Mouse (Mus musculus) intestine, embryonic 14.5 days (tissue): ENCODE results near the gene Syt1. TPM values are rescaled to one million over a fixed set of nuclear protein-coding genes. Genes with fewer than 3 reads are reported as not detected.

Experiments used
- ATAC-seq: fragments of 200-750 bp; cut with Nextera tagmentation; replicated peaks from 2 replicates; pipeline ENCODE4 v1.8.0; 2017; ENCODE audit warnings: low read depth, moderate number of reproducible peaks, moderate TSS enrichment, moderate library complexity; ENCODE audit not compliant: low FRiP score, low TSS enrichment
- DNase-seq: peaks from one replicate; pipeline ENCODE4 v3.0.0-alpha.2; 2018; ENCODE audit warnings: low spot score
- H3K27ac ChIP-seq: fragments of 300-500 bp; sonication (generic); 2 replicates; pipeline ENCODE4 v1.5.1; 2014; ENCODE audit warnings: low read depth, mild to moderate bottlenecking, control low read depth
- H3K27me3 ChIP-seq: fragments of 300-500 bp; sonication (generic); replicated peaks from 2 replicates; pipeline ENCODE4 v1.6.1; 2014; ENCODE audit warnings: low read length, control low read depth; ENCODE audit not compliant: control insufficient read depth, insufficient read depth
- H3K36me3 ChIP-seq: fragments of 300-500 bp; sonication (generic); 2 replicates; pipeline ENCODE4 v1.6.1; 2014; ENCODE audit warnings: low read length, control low read depth; ENCODE audit not compliant: control insufficient read depth, insufficient read depth
- H3K4me1 ChIP-seq: fragments of 300-500 bp; sonication (generic); replicated peaks from 2 replicates; pipeline ENCODE4 v1.6.1; 2014; ENCODE audit warnings: low read length, control low read depth, mixed read lengths; ENCODE audit not compliant: control insufficient read depth, insufficient read depth
- H3K4me2 ChIP-seq: fragments of 300-500 bp; sonication (generic); 2 replicates; pipeline ENCODE4 v1.6.1; 2014; ENCODE audit warnings: low read length
- H3K4me3 ChIP-seq: fragments of 300-500 bp; sonication (generic); 2 replicates; pipeline ENCODE4 v1.5.1; 2014; ENCODE audit warnings: low read depth, low read length, control low read depth, mixed read lengths
- H3K9ac ChIP-seq: fragments of 300-500 bp; sonication (generic); 2 replicates; pipeline ENCODE4 v1.6.1; 2014; ENCODE audit warnings: mild to moderate bottlenecking, low read length
- H3K9me3 ChIP-seq: fragments of 300-500 bp; sonication (generic); 2 replicates; pipeline ENCODE4 v1.6.1; 2016; ENCODE audit warnings: low read length, control low read depth; ENCODE audit not compliant: control insufficient read depth
- WGBS: fragments of 180-500 bp; shearing (Covaris S2); extraction: QIAGEN DNeasy Blood & Tissue Kit; methylation state at CpG from one replicate; pipeline ENCODE4 v1.1.7; 2014; 5-methylcytosine and 5-hydroxymethylcytosine counted together
- polyA plus RNA-seq: library from polyadenylated mRNA; unstranded; fragments of >200 nt; fragmentation: Nextera tagmentation; extraction: Ambion mirVana; gene quantifications from 2 replicates; pipeline ENCODE4 v1.2.1, GENCODE M21; 2014

Gene Syt1
- polyA plus RNA-seq, 1 experiment from 2014 or later: 17.1 TPM

DNA sequence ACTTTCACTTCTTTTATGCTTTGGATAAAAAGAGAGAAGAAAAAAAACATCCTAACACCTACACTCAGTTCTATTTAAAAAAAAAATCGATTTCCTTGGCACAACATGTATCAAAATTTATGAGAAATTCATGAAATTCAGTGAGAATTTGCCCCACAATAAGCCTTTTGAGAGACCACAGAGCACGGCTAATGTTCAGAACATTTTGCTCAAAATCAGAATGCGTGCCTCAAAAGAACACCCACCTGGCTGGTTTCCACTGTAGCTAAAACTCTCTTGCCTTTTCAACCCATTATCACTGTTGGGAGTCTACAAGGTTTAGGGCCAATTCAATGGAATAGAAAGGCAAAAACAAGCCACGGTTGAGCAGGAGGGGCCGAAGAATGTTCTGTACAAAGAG, 390.9 kb downstream of the Syt1 start:
- Histone ChIP-seq H3K36me3 (no peaks in the 10 kb centered on the region), H3K9me3 (no peaks in the 10 kb centered on the region), H3K4me1 (no peaks in the 10 kb centered on the region), H3K27me3 (no peaks in the 10 kb centered on the region), H3K4me2 (no peak overlapping the region), H3K27ac (no peak overlapping the region), H3K4me3 (no peak overlapping the region), H3K9ac (no peak overlapping the region)
- ATAC-seq: no peak
- 92% methylated on average over 5 of the region's 5 CpGs for WGBS
- DNase-seq: no peak

DNA sequence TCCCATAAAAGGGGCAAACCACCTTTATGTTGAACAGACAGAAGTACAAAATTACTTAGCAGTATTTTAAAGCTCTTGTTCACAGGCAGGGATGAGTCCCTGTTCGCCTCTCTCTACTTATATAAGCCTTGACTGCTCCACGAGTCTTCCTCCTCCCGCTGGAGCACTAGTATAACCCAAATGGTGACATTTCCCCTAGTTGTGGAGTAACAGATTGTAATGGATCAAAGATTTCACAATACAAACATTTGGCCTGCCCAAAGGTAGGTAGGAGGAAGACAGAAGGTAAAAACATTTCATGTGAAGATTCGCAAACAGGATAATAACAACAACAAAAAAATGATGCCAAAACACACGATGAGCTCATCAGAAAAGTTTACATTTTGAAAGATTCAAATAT, 391.6 kb downstream of the Syt1 start:
- Histone ChIP-seq H3K4me3 (no peak overlapping the region), H3K36me3 (no peaks in the 10 kb centered on the region), H3K4me2 (no peak overlapping the region), H3K27me3 (no peaks in the 10 kb centered on the region), H3K4me1 (no peaks in the 10 kb centered on the region), H3K27ac (no peak overlapping the region), H3K9me3 (no peaks in the 10 kb centered on the region), H3K9ac (no peak overlapping the region)
- ATAC-seq: no peak
- no peak for DNase-seq
- 84% methylated on average over 5 of the region's 5 CpGs for WGBS

DNA sequence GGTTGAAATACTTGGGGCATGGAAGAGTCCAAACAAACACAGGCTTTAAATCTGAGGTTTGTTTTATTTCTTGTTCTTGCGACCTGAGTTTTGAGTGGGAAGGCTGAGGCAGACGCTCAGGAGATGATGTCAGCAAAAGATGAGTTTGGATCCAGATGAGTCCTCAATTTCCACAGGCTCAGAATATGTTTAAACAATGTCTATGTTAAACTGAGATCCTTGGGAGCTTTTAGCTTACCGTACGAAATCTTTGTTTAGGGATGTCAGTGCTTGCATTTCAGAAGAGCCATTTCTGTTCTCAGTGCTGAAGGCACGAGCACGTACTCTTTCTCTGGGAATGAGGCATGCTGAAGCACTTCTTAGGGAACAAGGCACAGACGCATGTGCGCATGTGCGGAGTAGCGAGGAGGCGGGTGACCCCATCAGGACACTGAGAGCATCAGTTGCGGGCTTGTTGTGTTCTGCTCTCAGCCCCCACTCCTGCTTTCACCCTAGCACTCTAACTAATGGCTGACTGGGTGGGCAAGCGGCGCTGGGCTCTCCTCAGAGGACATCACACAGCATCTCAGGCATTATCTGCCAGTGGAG, 400.6 kb downstream of the Syt1 start:
- no peak overlapping the region for H3K27ac ChIP-seq
- WGBS: 58% methylated on average over 14 of the region's 14 CpGs
- H3K27me3 ChIP-seq: no peaks in the 10 kb centered on the region
- no peak overlapping the region for H3K4me3 ChIP-seq
- no peaks in the 10 kb centered on the region for H3K9me3 ChIP-seq
- no peak overlapping the region for H3K4me2 ChIP-seq
- H3K36me3 ChIP-seq: no peaks in the 10 kb centered on the region
- H3K4me1 ChIP-seq: no peaks in the 10 kb centered on the region
- ATAC-seq: no peak
- DNase-seq: no peak
- H3K9ac ChIP-seq: no peak overlapping the region

DNA sequence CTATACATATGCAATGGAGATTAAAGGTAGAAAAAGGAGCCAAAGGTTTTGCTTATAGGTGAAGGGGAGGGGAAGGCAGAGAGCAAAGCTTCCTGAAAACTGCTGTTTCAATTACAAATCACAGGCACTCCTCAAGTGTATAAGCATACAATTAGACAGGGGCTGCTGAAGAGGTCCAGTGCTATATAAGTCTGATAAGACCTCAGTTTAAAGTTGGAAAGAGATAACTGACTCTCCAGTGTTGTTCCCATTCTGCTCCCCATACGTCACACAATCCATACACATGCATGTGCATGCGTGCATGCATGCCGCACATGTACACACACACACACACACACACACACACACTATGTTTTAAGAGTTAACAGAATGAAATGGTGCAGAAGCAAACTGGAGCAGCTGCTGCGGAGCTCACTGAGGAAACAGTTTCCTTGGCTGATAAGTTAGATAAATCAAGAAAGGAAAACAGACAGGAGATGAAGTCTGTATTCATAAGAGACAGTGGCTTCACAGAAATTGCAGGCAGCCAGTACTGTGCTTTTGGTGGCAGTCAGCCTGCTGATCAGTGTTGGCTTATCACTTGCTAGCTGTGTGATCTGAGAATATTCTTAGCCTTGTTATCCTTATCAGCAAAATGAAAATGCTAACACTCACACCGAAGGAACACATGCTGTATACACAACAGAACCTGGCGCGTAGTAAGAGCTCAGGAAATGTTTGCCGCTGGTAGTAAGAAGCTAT, 408.9 kb downstream of the Syt1 start:
- H3K9me3 ChIP-seq: peaks cover 8% of the 10 kb centered on the region
- no peak overlapping the region for H3K9ac ChIP-seq
- no peaks in the 10 kb centered on the region for H3K36me3 ChIP-seq
- H3K27me3 ChIP-seq: no peaks in the 10 kb centered on the region
- no peak for DNase-seq
- no peak overlapping the region for H3K4me3 ChIP-seq
- WGBS: 60% methylated on average over 8 of the region's 8 CpGs
- no peak overlapping the region for H3K27ac ChIP-seq
- H3K4me1 ChIP-seq: no peaks in the 10 kb centered on the region
- no peak overlapping the region for H3K4me2 ChIP-seq
- no peak for ATAC-seq

DNA sequence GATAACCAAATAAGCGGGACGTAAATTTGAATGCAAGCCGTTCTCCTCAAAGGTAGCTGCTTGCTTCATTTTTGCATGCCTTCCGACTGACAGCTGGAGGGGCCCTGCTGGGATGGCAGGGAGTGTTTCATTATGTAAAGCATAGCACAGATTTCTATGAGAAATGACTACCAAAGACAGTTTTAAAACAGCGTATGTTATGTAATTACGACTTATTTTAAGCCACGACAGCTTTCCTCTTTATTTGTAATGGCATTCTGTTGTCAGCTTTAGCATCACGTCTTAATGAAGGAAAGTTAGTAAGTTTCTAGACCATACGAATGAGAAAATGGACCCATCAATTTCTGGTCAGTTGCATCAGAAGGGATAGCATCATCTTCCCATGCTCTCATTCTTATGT, 410.1 kb downstream of the Syt1 start:
- H3K4me1 ChIP-seq: peaks cover 4% of the 10 kb centered on the region
- ATAC-seq (no peak), DNase-seq (no peak)
- no peak overlapping the region for H3K4me2 ChIP-seq
- H3K9ac ChIP-seq: no peak overlapping the region
- H3K27ac ChIP-seq: no peak overlapping the region
- H3K36me3 ChIP-seq: no peaks in the 10 kb centered on the region
- H3K27me3 ChIP-seq: no peaks in the 10 kb centered on the region
- 82% methylated on average over 9 of the region's 9 CpGs for WGBS
- no peak overlapping the region for H3K4me3 ChIP-seq
- H3K9me3 ChIP-seq: peaks cover 8% of the 10 kb centered on the region

DNA sequence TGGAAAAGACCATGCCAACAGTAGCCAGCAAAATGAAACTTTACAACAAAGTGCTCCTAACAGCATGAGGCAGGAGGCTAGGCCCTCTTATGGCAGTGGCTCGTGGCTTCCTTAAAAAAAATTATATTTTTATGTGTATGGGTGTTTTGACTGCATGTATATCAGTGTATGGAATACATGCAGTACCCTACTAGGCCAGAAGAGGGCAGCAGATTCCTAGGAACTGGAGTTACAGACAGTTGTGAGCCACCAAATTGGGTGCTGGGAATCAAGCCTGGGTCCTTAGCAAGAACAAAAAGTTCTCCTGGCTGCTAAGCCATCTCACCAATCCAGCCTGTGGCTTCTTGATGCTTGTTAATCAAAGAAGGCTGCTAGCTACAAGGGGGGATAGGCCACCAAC, 413.4 kb downstream of the Syt1 start:
- no peak overlapping the region for H3K4me2 ChIP-seq
- no peak overlapping the region for H3K4me3 ChIP-seq
- no peak overlapping the region for H3K9ac ChIP-seq
- peaks cover 8% of the 10 kb centered on the region for H3K9me3 ChIP-seq
- ATAC-seq (no peak), DNase-seq (no peak)
- WGBS: 96% methylated on average over 1 of the region's 1 CpGs
- no peak overlapping the region for H3K27ac ChIP-seq
- no peaks in the 10 kb centered on the region for H3K36me3 ChIP-seq
- H3K27me3 ChIP-seq: no peaks in the 10 kb centered on the region
- peaks cover 4% of the 10 kb centered on the region for H3K4me1 ChIP-seq

DNA sequence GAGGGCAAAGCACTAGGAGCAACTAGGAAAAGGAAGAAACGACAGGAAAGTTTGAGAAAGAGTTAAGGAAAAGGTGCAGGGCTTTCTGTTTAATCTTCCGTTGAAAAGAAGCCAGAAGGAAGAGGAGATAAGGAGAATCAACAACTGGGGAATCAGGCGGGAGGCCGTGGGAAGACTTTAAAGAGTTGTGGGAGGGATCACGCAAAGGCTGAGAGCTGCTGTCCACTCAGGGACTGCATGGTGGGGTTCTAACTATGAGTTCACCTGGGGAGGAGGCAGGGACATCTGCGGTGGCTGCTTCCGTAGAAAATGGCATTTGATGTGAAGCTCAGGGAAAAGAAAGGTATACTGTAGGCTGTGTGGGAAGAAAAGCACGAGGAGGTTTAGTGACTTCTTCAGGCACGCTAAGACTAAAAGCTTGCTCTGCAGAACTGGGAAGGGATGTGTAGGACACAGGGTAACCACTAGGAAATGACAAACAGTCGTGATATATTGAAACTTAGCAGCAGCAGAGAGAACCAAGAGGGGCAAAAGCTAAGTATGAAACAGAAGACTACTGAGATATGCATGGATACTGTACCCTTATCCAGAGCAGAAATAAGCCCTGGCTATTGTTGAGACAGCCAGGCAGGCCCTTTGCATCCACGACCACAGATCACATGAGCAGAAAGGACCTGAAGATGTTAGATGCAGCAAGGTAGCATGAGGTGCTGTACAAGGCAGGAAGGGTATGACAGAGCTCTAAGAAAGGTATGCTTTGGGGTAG, 414.4 kb downstream of the Syt1 start:
- ATAC-seq: no peak
- Histone ChIP-seq H3K4me3 (no peak overlapping the region), H3K9ac (no peak overlapping the region), H3K27ac (no peak overlapping the region), H3K27me3 (no peaks in the 10 kb centered on the region), H3K9me3 (peaks cover 8% of the 10 kb centered on the region), H3K4me1 (peaks cover 4% of the 10 kb centered on the region), H3K36me3 (no peaks in the 10 kb centered on the region), H3K4me2 (peak overlapping the region; percentile 31)
- 30% methylated on average over 11 of the region's 11 CpGs for WGBS
- no peak for DNase-seq

DNA sequence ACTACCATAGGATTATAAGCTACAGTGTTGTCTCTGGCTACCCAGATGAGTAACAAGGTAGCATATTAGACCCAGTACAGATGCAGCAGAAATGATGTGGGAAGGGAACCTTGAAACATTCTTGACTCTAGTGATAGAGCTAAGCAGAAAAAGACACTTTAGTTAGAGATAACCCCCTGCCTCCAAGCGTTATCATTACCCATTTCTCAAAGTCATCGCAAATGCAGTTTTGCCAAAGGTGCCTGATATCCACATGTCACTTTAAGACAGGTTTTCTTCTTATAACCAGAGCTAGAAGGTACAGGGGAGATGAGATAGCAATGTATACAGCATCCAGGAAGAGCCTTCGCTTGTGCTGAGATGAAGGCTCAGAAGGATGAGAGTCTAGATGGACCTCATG, 421.4 kb downstream of the Syt1 start:
- Histone ChIP-seq H3K9ac (no peak overlapping the region), H3K9me3 (no peaks in the 10 kb centered on the region), H3K4me2 (no peak overlapping the region), H3K27ac (no peak overlapping the region), H3K27me3 (no peaks in the 10 kb centered on the region), H3K4me1 (no peaks in the 10 kb centered on the region), H3K4me3 (no peak overlapping the region), H3K36me3 (no peaks in the 10 kb centered on the region)
- no peak for ATAC-seq
- DNase-seq: no peak
- 91% methylated on average over 3 of the region's 3 CpGs for WGBS
